22 mouse cellular contexts compared by ENCODE assay signal in the genomic region with DNA sequence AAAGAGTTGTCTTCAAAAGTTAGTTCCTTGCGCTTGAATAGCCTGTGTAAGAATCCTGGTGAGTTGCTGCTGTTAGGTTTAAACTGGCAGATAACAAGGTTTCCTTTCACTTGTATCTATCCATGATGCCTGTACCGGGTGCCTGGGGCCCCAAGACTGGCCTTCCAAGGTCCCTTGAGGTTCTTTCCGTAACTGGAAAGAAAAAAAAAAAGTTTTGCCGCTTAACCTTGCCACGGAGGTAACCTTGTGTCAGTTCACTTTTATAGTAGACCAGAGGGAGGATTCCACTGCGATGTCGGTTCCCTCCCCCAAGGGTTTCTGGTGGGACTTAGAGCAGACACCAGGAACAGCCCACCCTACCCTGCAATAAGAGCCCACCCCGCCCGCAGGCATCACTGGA. TPM values are rescaled to one million over a fixed set of nuclear protein-coding genes. Genes with fewer than 3 reads are reported as not detected.
A peak's percentile ranks its signal among the peaks of the same experiment; 100 is the strongest.
DNase-seq lines count a peak whose midpoint lies in the region; ATAC-seq and TF ChIP-seq lines count a peak whose summit lies in the region.
"Had no signal": no experiment of that assay in that cellular context is flagged by ENCODE, and none has a peak within 500 bp of the region (broad histone marks: within the 10 kb centered on the region; RNA-seq: fewer than 3 reads in every experiment).

No protein-coding gene starts in this region.

- H3K9me3 ChIP-seq in heart, embryonic 10.5 days = no peaks in the 10 kb centered on the region
- H3K9me3 ChIP-seq in midbrain, embryonic 10.5 days (replicated peaks) = no peaks in the 10 kb centered on the region
- H3K9me3 ChIP-seq in midbrain, postnatal 0 days (ENCODE audit: low read length) = no peaks in the 10 kb centered on the region
- no peaks in the 10 kb centered on the region for H3K9me3 ChIP-seq in limb, embryonic 13.5 days
- H3K9me3 ChIP-seq in neural tube, embryonic 11.5 days (ENCODE audit: control insufficient read depth, low read length) = no peaks in the 10 kb centered on the region
- H3K9me3 ChIP-seq: intestine, embryonic 15.5 days; liver, embryonic 15.5 days had no signal

- H3K27ac ChIP-seq in heart, embryonic 10.5 days = no peak overlapping the region
- no peak overlapping the region for H3K27ac ChIP-seq in midbrain, embryonic 10.5 days (replicated peaks)
- H3K27ac ChIP-seq in midbrain, postnatal 0 days (ENCODE audit: low read depth, low read length) = no peak overlapping the region
- no peak overlapping the region for H3K27ac ChIP-seq in limb, embryonic 13.5 days
- H3K27ac ChIP-seq in neural tube, embryonic 11.5 days (ENCODE audit: low read depth, low read length) = no peak overlapping the region
- H3K27ac ChIP-seq: hindbrain, embryonic 14.5 days; intestine, embryonic 15.5 days; layer of hippocampus, adult 2 months; liver, embryonic 15.5 days had no signal

- no peak for TF ChIP-seq CTCF in midbrain, postnatal 0 days (IDR thresholded peaks at IDR 0.05)

- no peak for ATAC-seq in midbrain, postnatal 0 days (ENCODE audit: low FRiP score)
- no peak for ATAC-seq in limb, embryonic 13.5 days (ENCODE audit: low FRiP score, low read depth)
- ATAC-seq in neural tube, embryonic 11.5 days (ENCODE audit: insufficient read depth, low FRiP score, low TSS enrichment) = no peak
- ATAC-seq: lung, postnatal 0 days had no signal

- H3K4me2 ChIP-seq in midbrain, postnatal 0 days (ENCODE audit: low read depth, low read length, poor library complexity, severe bottlenecking) = no peak overlapping the region
- peak overlapping the region; percentile 93; the same call in 1 of the 2 replicates for H3K4me2 ChIP-seq in limb, embryonic 13.5 days (replicated peaks)
- H3K4me2 ChIP-seq in neural tube, embryonic 11.5 days (ENCODE audit: low read depth) = no peak overlapping the region

- H3K27me3 ChIP-seq in heart, embryonic 10.5 days (ENCODE audit: insufficient read depth, poor library complexity, severe bottlenecking) = peaks cover 79% of the 10 kb centered on the region
- peaks cover 80% of the 10 kb centered on the region for H3K27me3 ChIP-seq in midbrain, embryonic 10.5 days (ENCODE audit: low read depth, poor library complexity, severe bottlenecking)
- H3K27me3 ChIP-seq in midbrain, postnatal 0 days (ENCODE audit: insufficient read depth, low read length) = peaks cover 60% of the 10 kb centered on the region
- peaks cover 77% of the 10 kb centered on the region for H3K27me3 ChIP-seq in limb, embryonic 13.5 days
- H3K27me3 ChIP-seq in neural tube, embryonic 11.5 days (ENCODE audit: control insufficient read depth, insufficient read depth, low read length) = peaks cover 65% of the 10 kb centered on the region

- peak overlapping the region; percentile 64; the same call in 1 of the 2 replicates for H3K4me3 ChIP-seq in heart, embryonic 10.5 days
- H3K4me3 ChIP-seq in midbrain, embryonic 10.5 days = peak overlapping the region; percentile 61; the same call in 1 of the 2 replicates
- H3K4me3 ChIP-seq in midbrain, postnatal 0 days (ENCODE audit: low read depth, low read length) = no peak overlapping the region
- peak overlapping the region; percentile 52; the same call in 1 of the 2 replicates for H3K4me3 ChIP-seq in limb, embryonic 13.5 days
- H3K4me3 ChIP-seq in neural tube, embryonic 11.5 days (ENCODE audit: low read depth, low read length) = no peak overlapping the region
- H3K4me3 ChIP-seq: erythroblast, embryonic 14.5 days; layer of hippocampus, adult 2 months; liver, embryonic 15.5 days had no signal

- H3K9ac ChIP-seq in midbrain, postnatal 0 days (replicated peaks; ENCODE audit: low read length, poor library complexity, severe bottlenecking) = no peak overlapping the region
- H3K9ac ChIP-seq in limb, embryonic 13.5 days = no peak overlapping the region
- no peak overlapping the region for H3K9ac ChIP-seq in neural tube, embryonic 11.5 days (ENCODE audit: low read length)
- H3K9ac ChIP-seq: hindbrain, embryonic 14.5 days; intestine, embryonic 15.5 days; liver, embryonic 15.5 days had no signal

- H3K36me3 ChIP-seq in heart, embryonic 10.5 days = no peaks in the 10 kb centered on the region
- no peaks in the 10 kb centered on the region for H3K36me3 ChIP-seq in midbrain, embryonic 10.5 days
- H3K36me3 ChIP-seq in midbrain, postnatal 0 days (ENCODE audit: insufficient read depth, low read length) = no peaks in the 10 kb centered on the region
- H3K36me3 ChIP-seq in limb, embryonic 13.5 days = no peaks in the 10 kb centered on the region
- H3K36me3 ChIP-seq in neural tube, embryonic 11.5 days (ENCODE audit: control insufficient read depth, insufficient read depth, low read length) = no peaks in the 10 kb centered on the region
- H3K36me3 ChIP-seq: intestine, embryonic 15.5 days; liver, embryonic 15.5 days had no signal

- H3K4me1 ChIP-seq in heart, embryonic 10.5 days = peaks cover 13% of the 10 kb centered on the region
- H3K4me1 ChIP-seq in midbrain, embryonic 10.5 days = peaks cover 19% of the 10 kb centered on the region
- 0 out of 2 replicates have a peak, but pooled peaks cover 2% of the 10 kb centered on the region for H3K4me1 ChIP-seq in midbrain, postnatal 0 days (ENCODE audit: insufficient read depth, low read length)
- H3K4me1 ChIP-seq in limb, embryonic 13.5 days = peaks cover 15% of the 10 kb centered on the region
- no peaks in the 10 kb centered on the region for H3K4me1 ChIP-seq in neural tube, embryonic 11.5 days (ENCODE audit: control insufficient read depth, insufficient read depth, low read length)
- H3K4me1 ChIP-seq: liver, embryonic 15.5 days had no signal

- DNase-seq in heart, embryonic 10.5 days (ENCODE audit: low spot score) = no peak
- DNase-seq in heart, adult 11 months = no peak
- peak; percentile 25 for DNase-seq in midbrain, embryonic 10.5 days (ENCODE audit: low spot score)
- no peak for DNase-seq in midbrain, postnatal 0 days (ENCODE audit: low spot score)
- peak; percentile 15 for DNase-seq in neural tube, embryonic 11.5 days (ENCODE audit: low spot score)
- no peak for DNase-seq in urinary bladder, adult 18-20 months (ENCODE audit: low spot score in 2 of 2)
- DNase-seq: adrenal gland, postnatal 25 days; cerebellum, adult 2 months; gastrocnemius, postnatal 25 days; kidney, postnatal 10 days; right cerebral cortex, postnatal 25 days had no signal

- 1% methylated on average over 9 of the region's 9 CpGs for WGBS in heart, embryonic 10.5 days
- 1% methylated on average over 9 of the region's 9 CpGs for WGBS in midbrain, embryonic 10.5 days
- 3% methylated on average over 9 of the region's 9 CpGs for WGBS in midbrain, postnatal 0 days
- WGBS in limb, embryonic 13.5 days = 3% methylated on average over 9 of the region's 9 CpGs
- under 1% methylated on average over 9 of the region's 9 CpGs for WGBS in neural tube, embryonic 11.5 days

RNA-seq across cellular contexts. Expression of a gene that starts 1.1 kb away (rescaled TPM):
- 0.96 and 2.9 TPM in 2 replicates for polyA plus RNA-seq in heart, embryonic 10.5 days (2016; fragmentation: Nextera tagmentation; extraction: Ambion mirVana)
- 0.54 TPM in 1 of 2 replicates, not detected in the other for polyA plus RNA-seq in midbrain, embryonic 10.5 days (2016; fragmentation: Nextera tagmentation; extraction: Ambion mirVana)
- not detected in 2 replicates for total RNA-seq in midbrain, postnatal 0 days (2014; rRNA removed)
- 3.4 and 3.7 TPM in 2 replicates for polyA plus RNA-seq in midbrain, postnatal 0 days (2015; fragmentation: Nextera tagmentation; extraction: Ambion mirVana)
- 31.1 and 31.9 TPM in 2 replicates for polyA plus RNA-seq in limb, embryonic 13.5 days (2015; fragmentation: Nextera tagmentation; extraction: Ambion mirVana)
- 10.9 and 11.0 TPM in 2 replicates for polyA plus RNA-seq in neural tube, embryonic 11.5 days (2014; fragmentation: Nextera tagmentation; extraction: Ambion mirVana)
- total RNA-seq: adrenal gland, postnatal 25 days; common myeloid progenitor, adult 5-6 weeks; layer of hippocampus, adult 2 months; left cerebral cortex, adult 18-20 months; megakaryocyte progenitor cell, adult 5-6 weeks had no signal
- polyA plus RNA-seq: cerebellum, adult 2 months; erythroblast, embryonic 14.5 days; heart, embryonic 14.5 days; lung, postnatal 0 days had no signal

Comparison
In these comparisons a context has a peak if more than half of its experiments do, and no peak if none do; other contexts are left out.
1. DNase-seq: peak in midbrain, embryonic 10.5 days (single experiment) and neural tube, embryonic 11.5 days (single experiment); none in heart, embryonic 10.5 days (single experiment), heart, adult 11 months (single experiment), midbrain, postnatal 0 days (single experiment) and urinary bladder, adult 18-20 months (0 of 2).
2. H3K4me3 ChIP-seq: peak in heart, embryonic 10.5 days (single experiment), midbrain, embryonic 10.5 days (single experiment) and limb, embryonic 13.5 days (single experiment); none in midbrain, postnatal 0 days (single experiment) and neural tube, embryonic 11.5 days (single experiment).